In the genomic region with DNA sequence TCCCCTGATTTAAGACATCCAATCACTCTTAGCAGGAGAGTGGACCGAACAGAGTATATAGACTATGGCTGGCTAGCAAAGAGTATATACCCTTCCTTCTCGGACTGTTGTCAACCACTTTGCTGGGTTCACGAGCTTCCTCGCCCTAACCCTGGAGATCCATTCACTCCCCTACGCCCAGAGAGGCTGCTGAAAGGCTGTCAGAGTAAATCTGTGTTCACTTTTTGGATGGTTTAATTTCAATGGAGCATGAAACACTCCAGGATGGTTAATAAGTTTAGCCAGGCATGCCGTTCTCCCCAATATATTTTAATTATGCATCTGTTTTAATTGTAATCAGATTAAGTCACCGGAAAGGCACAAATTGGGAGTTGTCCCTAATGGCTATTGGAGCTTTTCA, we compare ENCODE assay signal across 9 mouse cellular contexts. TPM values are rescaled to one million over a fixed set of nuclear protein-coding genes. Genes with fewer than 3 reads are reported as not detected.
DNase-seq lines count a peak whose midpoint lies in the region; ATAC-seq lines count a peak whose summit lies in the region.
"Had no signal": no experiment of that assay in that cellular context is flagged by ENCODE, and none has a peak within 500 bp of the region (broad histone marks: within the 10 kb centered on the region; RNA-seq: fewer than 3 reads in every experiment).

No protein-coding gene starts in this region.

- DNase-seq in heart, adult 18-20 months: no peak
- DNase-seq in embryonic facial prominence, embryonic 11.5 days (ENCODE audit: low spot score): no peak
- DNase-seq in midbrain, embryonic 14.5 days: no peak
- DNase-seq in spleen, adult 12 weeks (ENCODE audit: low spot score): no peak
- no peak for DNase-seq in ovary, postnatal 10 days (ENCODE audit: low spot score)
- no peak for DNase-seq in right cerebral cortex, postnatal 36 days (ENCODE audit: low spot score in 2 of 2)
- DNase-seq: thymus, postnatal 25 days had no signal

- H3K27ac ChIP-seq in heart, embryonic 13.5 days (replicated peaks): 0 out of 2 replicates have a peak overlapping the region, but pooled peaks have one; percentile 12
- H3K27ac ChIP-seq in embryonic facial prominence, embryonic 11.5 days (replicated peaks; ENCODE audit: low read depth, low read length): no peak overlapping the region
- H3K27ac ChIP-seq in hindbrain, embryonic 15.5 days (replicated peaks): no peak overlapping the region
- no peak overlapping the region for H3K27ac ChIP-seq in midbrain, embryonic 14.5 days (replicated peaks; ENCODE audit: low read depth, low read length)

- ATAC-seq in heart, embryonic 13.5 days (ENCODE audit: extremely low read depth, insufficient number of reproducible peaks, low FRiP score, low TSS enrichment): no peak
- no peak for ATAC-seq in embryonic facial prominence, embryonic 11.5 days (replicated peaks; ENCODE audit: insufficient number of reproducible peaks, low FRiP score, low TSS enrichment, low read depth)
- no peak for ATAC-seq in hindbrain, embryonic 15.5 days (ENCODE audit: low FRiP score, low read depth)
- no peak for ATAC-seq in midbrain, embryonic 14.5 days (ENCODE audit: low FRiP score, low TSS enrichment)

- peak overlapping the region; percentile 98 for H3K4me2 ChIP-seq in heart, embryonic 13.5 days
- peak overlapping the region; percentile 77 for H3K4me2 ChIP-seq in embryonic facial prominence, embryonic 11.5 days (ENCODE audit: low read depth, low read length)
- H3K4me2 ChIP-seq in hindbrain, embryonic 15.5 days: peak overlapping the region; percentile 85
- peak overlapping the region; percentile 55 for H3K4me2 ChIP-seq in midbrain, embryonic 14.5 days (ENCODE audit: low read length)

- no peaks in the 10 kb centered on the region for H3K9me3 ChIP-seq in heart, embryonic 13.5 days
- H3K9me3 ChIP-seq in embryonic facial prominence, embryonic 11.5 days (replicated peaks; ENCODE audit: control insufficient read depth, low read length): no peaks in the 10 kb centered on the region
- H3K9me3 ChIP-seq in hindbrain, embryonic 15.5 days: no peaks in the 10 kb centered on the region
- no peaks in the 10 kb centered on the region for H3K9me3 ChIP-seq in midbrain, embryonic 14.5 days (ENCODE audit: control insufficient read depth, low read length)

- WGBS in heart, embryonic 13.5 days: 56% methylated on average over 7 of the region's 7 CpGs
- 44% methylated on average over 7 of the region's 7 CpGs for WGBS in embryonic facial prominence, embryonic 11.5 days
- WGBS in hindbrain, embryonic 15.5 days: 25% methylated on average over 7 of the region's 7 CpGs
- WGBS in midbrain, embryonic 14.5 days: 14% methylated on average over 7 of the region's 7 CpGs

- H3K9ac ChIP-seq in heart, embryonic 13.5 days: peak overlapping the region; percentile 89
- no peak overlapping the region for H3K9ac ChIP-seq in embryonic facial prominence, embryonic 11.5 days (replicated peaks; ENCODE audit: low read length)
- H3K9ac ChIP-seq in hindbrain, embryonic 15.5 days: peak overlapping the region; percentile 91; the same call in 1 of the 2 replicates
- no peak overlapping the region; the same call in 1 of the 2 replicates for H3K9ac ChIP-seq in midbrain, embryonic 14.5 days (replicated peaks; ENCODE audit: low read length)

- peaks cover 34% of the 10 kb centered on the region for H3K4me1 ChIP-seq in heart, embryonic 13.5 days
- H3K4me1 ChIP-seq in embryonic facial prominence, embryonic 11.5 days (ENCODE audit: control insufficient read depth, insufficient read depth, low read length): no peaks in the 10 kb centered on the region
- peaks cover 40% of the 10 kb centered on the region for H3K4me1 ChIP-seq in hindbrain, embryonic 15.5 days (replicated peaks)
- peaks cover 15% of the 10 kb centered on the region for H3K4me1 ChIP-seq in midbrain, embryonic 14.5 days (ENCODE audit: control insufficient read depth, insufficient read depth, low read length)

- H3K27me3 ChIP-seq in heart, embryonic 13.5 days (replicated peaks): no peaks in the 10 kb centered on the region
- no peaks in the 10 kb centered on the region for H3K27me3 ChIP-seq in embryonic facial prominence, embryonic 11.5 days (ENCODE audit: control insufficient read depth, insufficient read depth, low read length)
- H3K27me3 ChIP-seq in hindbrain, embryonic 15.5 days: no peaks in the 10 kb centered on the region
- no peaks in the 10 kb centered on the region for H3K27me3 ChIP-seq in midbrain, embryonic 14.5 days (ENCODE audit: control insufficient read depth, insufficient read depth, low read length)

- H3K36me3 ChIP-seq in heart, embryonic 13.5 days: no peaks in the 10 kb centered on the region
- no peaks in the 10 kb centered on the region for H3K36me3 ChIP-seq in embryonic facial prominence, embryonic 11.5 days (replicated peaks; ENCODE audit: control insufficient read depth, insufficient read depth, low read depth, low read length)
- no peaks in the 10 kb centered on the region for H3K36me3 ChIP-seq in hindbrain, embryonic 15.5 days
- H3K36me3 ChIP-seq in midbrain, embryonic 14.5 days (ENCODE audit: control insufficient read depth, insufficient read depth, low read length): no peaks in the 10 kb centered on the region

- peak overlapping the region; percentile 86 for H3K4me3 ChIP-seq in heart, embryonic 13.5 days
- H3K4me3 ChIP-seq in embryonic facial prominence, embryonic 11.5 days (ENCODE audit: low read depth, low read length): peak overlapping the region; percentile 73
- peak overlapping the region; percentile 93 for H3K4me3 ChIP-seq in hindbrain, embryonic 15.5 days
- peak overlapping the region; percentile 76 for H3K4me3 ChIP-seq in midbrain, embryonic 14.5 days (replicated peaks; ENCODE audit: low read depth, low read length)

RNA-seq across cellular contexts. Expression of gene Tmtc2, which starts 1.9 kb away (rescaled TPM):
- 4.4 and 4.5 TPM in 2 replicates for polyA plus RNA-seq in heart, embryonic 13.5 days (2015; fragmentation: Nextera tagmentation; extraction: Ambion mirVana)
- 1 to 10 TPM; 3.8 to 4.5 TPM for total RNA-seq in heart, adult 18-20 months (2021)
- 7.6 and 7.8 TPM in 2 replicates for polyA plus RNA-seq in embryonic facial prominence, embryonic 11.5 days (2014; fragmentation: Nextera tagmentation; extraction: Ambion mirVana)
- polyA plus RNA-seq in hindbrain, embryonic 15.5 days (2015; fragmentation: Nextera tagmentation; extraction: Ambion mirVana): 8.0 and 8.5 TPM in 2 replicates
- polyA plus RNA-seq in midbrain, embryonic 14.5 days (2014; fragmentation: Nextera tagmentation; extraction: Ambion mirVana): 8.1 and 10.4 TPM in 2 replicates

Comparison
In these comparisons a context has a peak if more than half of its experiments do, and no peak if none do; other contexts are left out.
1. H3K9ac ChIP-seq: peak in heart, embryonic 13.5 days (single experiment) and hindbrain, embryonic 15.5 days (single experiment); none in embryonic facial prominence, embryonic 11.5 days (single experiment) and midbrain, embryonic 14.5 days (single experiment).
2. Peak in every context shown above with its lines, with median percentiles within 50 percentile points of each other: H3K4me2 ChIP-seq and H3K4me3 ChIP-seq.